Mouse (Mus musculus): Measurements from ENCODE around the gene Kcnk12. TPM values are rescaled to one million over a fixed set of nuclear protein-coding genes. Genes with fewer than 3 reads are reported as not detected.

Kcnk12 gene
- polyA plus RNA-seq (2014; fragmentation: Illumina TruSeq; extraction: RNeasy Lipid Tissue Mini Kit (QIAGEN cat#74804); ENCODE audit: low read depth, low replicate concordance), result not detected

GRCm38 (mm10) chr17:87797688-87798291 lies at the start of gene Kcnk12:
TSS of gene Kcnk12 (minus strand) at chr17:87797994.

Other genes with a start within 250 kb of the Kcnk12 start
- 28.7 TPM for gene Epcam, start 162.0 kb downstream of the Kcnk12 start, polyA plus RNA-seq (2014; fragmentation: Illumina TruSeq; extraction: RNeasy Lipid Tissue Mini Kit (QIAGEN cat#74804); ENCODE audit: low read depth, low replicate concordance)
- 14.5 TPM for gene Msh2, start 125.7 kb downstream of the Kcnk12 start, polyA plus RNA-seq (2014; fragmentation: Illumina TruSeq; extraction: RNeasy Lipid Tissue Mini Kit (QIAGEN cat#74804); ENCODE audit: low read depth, low replicate concordance)
- gene Rpl36-ps4, start 123.0 kb upstream of the Kcnk12 start, polyA plus RNA-seq (2014; fragmentation: Illumina TruSeq; extraction: RNeasy Lipid Tissue Mini Kit (QIAGEN cat#74804); ENCODE audit: low read depth, low replicate concordance), result not detected
- 25.5 TPM for gene Msh6, start 177.1 kb upstream of the Kcnk12 start, polyA plus RNA-seq (2014; fragmentation: Illumina TruSeq; extraction: RNeasy Lipid Tissue Mini Kit (QIAGEN cat#74804); ENCODE audit: low read depth, low replicate concordance)